Mouse (Mus musculus) heart, adult 2 months (tissue): ENCODE results near the gene Hamp.

Experiments used
- EP300 ChIP-seq: fragments of 200-500 bp; IDR thresholded peaks from 2 replicates; pipeline ENCODE4 v1.6.1; 2011; ENCODE audit warnings: low read depth, low read length, control low read depth; ENCODE audit not compliant: insufficient read depth
- POLR2A ChIP-seq: fragments of 200-500 bp; IDR thresholded peaks from 2 replicates; pipeline ENCODE4 v1.6.1; 2011; ENCODE audit warnings: mild to moderate bottlenecking, low read depth, low read length, control low read depth; ENCODE audit not compliant: insufficient read depth

DNA sequence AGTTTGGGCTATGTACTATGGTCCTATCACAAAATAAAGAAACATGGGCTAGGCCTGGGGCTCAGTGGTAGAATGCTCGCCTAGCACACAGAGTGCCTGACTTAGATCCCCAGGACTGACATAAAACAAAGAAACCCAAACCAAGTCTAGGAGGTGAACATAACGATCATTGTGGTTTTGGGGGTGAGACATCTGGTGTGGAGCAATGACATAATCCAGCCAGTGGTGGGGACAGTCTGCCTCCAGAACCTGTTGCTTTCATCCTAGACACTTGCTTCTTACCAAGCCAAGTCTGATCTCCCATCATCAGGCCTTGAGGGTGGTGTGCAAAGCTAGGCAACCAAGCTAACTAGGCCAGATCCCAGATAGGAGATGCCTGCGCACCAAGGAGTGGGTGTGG, 22.8 kb upstream of the Hamp start:
- no peak for TF ChIP-seq POLR2A
- no peak for TF ChIP-seq EP300
